8 mouse cellular contexts compared by ENCODE assay signal in the genomic region with DNA sequence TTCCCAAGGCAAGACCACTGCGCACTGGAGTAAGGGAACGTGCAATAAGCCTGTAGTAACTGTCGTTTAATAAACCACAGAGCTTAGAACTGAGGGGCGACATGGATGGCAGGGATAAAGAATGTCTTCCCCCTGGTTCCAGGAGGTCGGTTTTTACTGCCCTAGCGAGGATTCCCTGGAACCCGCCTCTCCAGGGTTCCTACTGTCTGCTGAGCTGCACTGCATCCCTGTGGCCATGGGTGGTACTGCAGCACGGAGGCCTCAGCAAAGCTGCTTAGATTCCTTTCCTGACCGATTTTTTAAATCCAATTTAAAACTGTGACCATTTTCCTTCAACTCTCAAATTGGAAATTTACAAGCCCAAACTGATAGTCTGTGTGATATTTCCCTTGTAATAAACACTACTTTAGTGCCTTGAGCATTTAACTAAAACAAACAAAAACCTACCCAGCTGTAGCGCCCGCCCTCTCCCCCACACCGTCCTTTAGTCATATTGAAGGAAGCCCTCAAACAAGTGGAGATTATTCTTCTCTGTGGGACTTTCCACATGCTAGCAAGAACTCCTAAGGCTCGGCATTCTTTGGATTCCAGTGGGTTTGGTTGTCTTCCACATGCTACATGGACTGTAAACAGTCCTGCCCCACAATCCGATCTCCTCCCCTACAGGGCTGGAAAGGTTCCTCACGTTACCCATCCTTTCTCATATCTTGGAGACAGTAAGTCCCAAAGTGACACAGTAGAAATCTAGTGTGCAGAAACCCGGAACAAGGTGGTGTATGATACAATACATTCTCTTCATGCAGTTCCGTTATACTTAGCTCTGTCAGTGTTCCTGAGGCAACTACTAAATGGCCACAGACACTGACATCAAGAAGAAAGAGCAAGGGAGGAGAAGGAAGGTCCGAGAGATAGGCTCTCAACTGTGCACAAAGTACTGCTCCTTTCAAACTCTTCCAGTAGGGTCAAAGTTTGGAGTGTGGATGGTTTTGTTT. TPM values are rescaled to one million over a fixed set of nuclear protein-coding genes. Genes with fewer than 3 reads are reported as not detected.
DNase-seq lines count a peak whose midpoint lies in the region; ATAC-seq and TF ChIP-seq lines count a peak whose summit lies in the region.

No protein-coding gene starts in this region.

- H3K4me1 ChIP-seq in cortical plate, adult 2 months (ENCODE audit: control insufficient read depth, insufficient read depth, low read length), result no peaks in the 10 kb centered on the region
- H3K4me1 ChIP-seq in midbrain, embryonic 11.5 days (ENCODE audit: control insufficient read depth, insufficient read depth, low read length), result no peaks in the 10 kb centered on the region
- 0 out of 2 replicates have a peak, but pooled peaks cover 1% of the 10 kb centered on the region for H3K4me1 ChIP-seq in small intestine, adult 2 months (ENCODE audit: control insufficient read depth, insufficient read depth, insufficient read length, low read length)

- no peak overlapping the region for H3K27ac ChIP-seq in cortical plate, adult 2 months (ENCODE audit: insufficient read depth, low read length)
- H3K27ac ChIP-seq in midbrain, embryonic 11.5 days (ENCODE audit: low read depth, low read length), result no peak overlapping the region
- no peak overlapping the region for H3K27ac ChIP-seq in small intestine, adult 2 months (ENCODE audit: insufficient read depth, low read depth, low read length)

- DNase-seq in adrenal gland, adult 18-20 months (ENCODE audit: low spot score in 2 of 2), result peak; percentile 76 to 82
- DNase-seq in gastrocnemius, postnatal 10 days, result peak; percentile 84
- peak; percentile 54 to 86 for DNase-seq in left cerebral cortex, adult 8-10 months (ENCODE audit: low spot score in 2 of 2)
- DNase-seq in midbrain, embryonic 11.5 days (ENCODE audit: low spot score, missing footprints), result peak; percentile 97
- DNase-seq in T-cell, adult 2 months (ENCODE audit: low spot score), result no peak

- TF ChIP-seq CTCF in cortical plate, adult 2 months (IDR thresholded peaks at IDR 0.05; ENCODE audit: extremely low read depth, insufficient read depth, low read length), result peak; percentile 96
- peak; percentile 98 for TF ChIP-seq CTCF in small intestine, adult 2 months (IDR thresholded peaks at IDR 0.05; ENCODE audit: extremely low read depth, insufficient read length, insufficient replicate concordance, low read depth, low read length)

- no peaks in the 10 kb centered on the region for H3K27me3 ChIP-seq in midbrain, embryonic 11.5 days (ENCODE audit: control insufficient read depth, insufficient read depth, low read length)
- H3K27me3 ChIP-seq in small intestine, adult 2 months (ENCODE audit: control insufficient read depth, insufficient read depth, low read length), result no peaks in the 10 kb centered on the region

- H3K9me3 ChIP-seq in midbrain, embryonic 11.5 days (ENCODE audit: control insufficient read depth, low read length), result no peaks in the 10 kb centered on the region

- no peak overlapping the region for H3K4me2 ChIP-seq in midbrain, embryonic 11.5 days

- H3K9ac ChIP-seq in midbrain, embryonic 11.5 days (ENCODE audit: low read length), result no peak overlapping the region

- no peak for TF ChIP-seq POLR2A in cortical plate, adult 2 months (IDR thresholded peaks at IDR 0.05; ENCODE audit: extremely low read depth, insufficient read depth, low read length)
- TF ChIP-seq POLR2A in small intestine, adult 2 months (IDR thresholded peaks at IDR 0.05; ENCODE audit: low read depth, low read length), result 0 out of 2 replicates have a peak, but pooled peaks have one; percentile 12

- ATAC-seq in inflammation-experienced regulatory T-cells, adult 6 months, result peak; percentile 67
- peak; percentile 73; the same call in 1 of the 2 replicates for ATAC-seq in midbrain, embryonic 11.5 days (ENCODE audit: low FRiP score)

- no peak overlapping the region for H3K4me3 ChIP-seq in cortical plate, adult 2 months (ENCODE audit: insufficient read depth, low read length)
- no peak overlapping the region for H3K4me3 ChIP-seq in midbrain, embryonic 11.5 days (ENCODE audit: low read depth, low read length)
- no peak overlapping the region for H3K4me3 ChIP-seq in small intestine, adult 2 months (ENCODE audit: low read depth, low read length)

- no peaks in the 10 kb centered on the region for H3K36me3 ChIP-seq in midbrain, embryonic 11.5 days (ENCODE audit: control insufficient read depth, insufficient read depth, low read length)
- no peaks in the 10 kb centered on the region for H3K36me3 ChIP-seq in small intestine, adult 2 months (ENCODE audit: control insufficient read depth, insufficient read depth, low read length)

- WGBS in midbrain, embryonic 11.5 days, result 46% methylated on average over 18 of the region's 18 CpGs
- WGBS in small intestine, adult 2 months, result 40% methylated on average over 18 of the region's 18 CpGs

RNA-seq across cellular contexts. Expression of a gene that starts 36.9 kb away (rescaled TPM):
- 1 to 10 TPM; 5.7 to 7.9 TPM for total RNA-seq in adrenal gland, adult 18-20 months (2021)
- polyA plus RNA-seq in cortical plate, adult 2 months (2012; rRNA removed), result 0.06 and 0.81 TPM in 2 replicates
- 10 to 100 TPM; 28.9 to 37.3 TPM for total RNA-seq in gastrocnemius, postnatal 10 days (2021)
- polyA plus RNA-seq in inflammation-experienced regulatory T-cells, adult 6 months (2017; shearing (Covaris generic)), result 1 to 10 TPM in 1 of 3 experiments, under 1 TPM in 2; 0.74 to 4.1 (median 0.98) TPM
- total RNA-seq in left cerebral cortex, adult 8-10 months (2022), result 1 to 10 TPM in 2 of 4 experiments, under 1 TPM in 1, not detected in 1; 0.50 to 4.0 (median 1.1) TPM
- 0.67 and 0.91 TPM in 2 replicates for polyA plus RNA-seq in midbrain, embryonic 11.5 days (2014; fragmentation: Nextera tagmentation; extraction: Ambion mirVana)
- polyA plus RNA-seq in small intestine, adult 2 months (2012; rRNA removed), result 26.5 and 58.2 TPM in 2 replicates

RNA-seq across cellular contexts. Expression of a gene that starts 36.9 kb away (rescaled TPM):
- 1 to 10 TPM; 1.4 to 1.7 TPM for total RNA-seq in adrenal gland, adult 18-20 months (2021)
- polyA plus RNA-seq in cortical plate, adult 2 months (2012; rRNA removed), result 0.29 and 0.34 TPM in 2 replicates
- 1 to 10 TPM; 5.5 to 6.1 TPM for total RNA-seq in gastrocnemius, postnatal 10 days (2021)
- 1 to 10 TPM in 2 of 3 experiments, under 1 TPM in 1; 0.57 to 4.4 (median 3.9) TPM for polyA plus RNA-seq in inflammation-experienced regulatory T-cells, adult 6 months (2017; shearing (Covaris generic))
- under 1 TPM; 0.33 to 0.78 (median 0.53) TPM for total RNA-seq in left cerebral cortex, adult 8-10 months (2022)
- polyA plus RNA-seq in midbrain, embryonic 11.5 days (2014; fragmentation: Nextera tagmentation; extraction: Ambion mirVana), result 0.15 and 0.29 TPM in 2 replicates
- polyA plus RNA-seq in small intestine, adult 2 months (2012; rRNA removed), result 2.3 and 2.7 TPM in 2 replicates

RNA-seq across cellular contexts. Expression of a gene that starts 46.7 kb away (rescaled TPM):
- total RNA-seq in adrenal gland, adult 18-20 months (2021), result 10 to 100 TPM; 10.6 to 16.6 TPM
- polyA plus RNA-seq in cortical plate, adult 2 months (2012; rRNA removed), result 13.5 and 14.7 TPM in 2 replicates
- 10 to 100 TPM; 26.7 to 35.6 TPM for total RNA-seq in gastrocnemius, postnatal 10 days (2021)
- 1 to 10 TPM; 2.0 to 4.1 (median 2.7) TPM for polyA plus RNA-seq in inflammation-experienced regulatory T-cells, adult 6 months (2017; shearing (Covaris generic))
- total RNA-seq in left cerebral cortex, adult 8-10 months (2022), result 10 to 100 TPM; 14.6 to 19.9 (median 15.8) TPM
- 6.8 and 7.6 TPM in 2 replicates for polyA plus RNA-seq in midbrain, embryonic 11.5 days (2014; fragmentation: Nextera tagmentation; extraction: Ambion mirVana)
- polyA plus RNA-seq in small intestine, adult 2 months (2012; rRNA removed), result 90.1 and 205 TPM in 2 replicates
